In genomic region chr6:5775461-5775860, GRCm38 (mm10) we compare ENCODE assay signal across 16 mouse cellular contexts. TPM values are rescaled to one million over a fixed set of nuclear protein-coding genes. Genes with fewer than 3 reads are reported as not detected.
DNase-seq lines count a peak whose midpoint lies in the region; ATAC-seq lines count a peak whose summit lies in the region.
"Had no signal": no experiment of that assay in that cellular context is flagged by ENCODE, and none has a peak within 500 bp of the region (broad histone marks: within the 10 kb centered on the region; RNA-seq: fewer than 3 reads in every experiment).

No protein-coding gene starts in this region.

- DNase-seq in hindbrain, embryonic 14.5 days (ENCODE audit: low spot score): no peak
- DNase-seq in hindbrain, embryonic 10.5 days (ENCODE audit: low spot score): no peak
- DNase-seq in Muller cell, postnatal 12 days (ENCODE audit: inconsistent ontology term): peak; percentile 22
- DNase-seq in cerebellum, postnatal 25 days: peak; percentile 45 to 63
- DNase-seq in adrenal gland, adult 18-20 months (ENCODE audit: low spot score in 2 of 2): no peak
- no peak for DNase-seq in embryo, embryonic 9.5 days (ENCODE audit: extremely low spot score)
- DNase-seq: layer of hippocampus, postnatal 36 days; lung, adult 18-20 months; midbrain, embryonic 14.5 days; thymus, adult 18-20 months had no signal

- no peaks in the 10 kb centered on the region for H3K27me3 ChIP-seq in hindbrain, embryonic 14.5 days (ENCODE audit: control insufficient read depth, insufficient read depth, low read length)
- no peaks in the 10 kb centered on the region for H3K27me3 ChIP-seq in hindbrain, embryonic 10.5 days (ENCODE audit: insufficient read depth, poor library complexity, severe bottlenecking)
- H3K27me3 ChIP-seq: intestine, embryonic 15.5 days; neural tube, embryonic 12.5 days had no signal

- H3K9ac ChIP-seq in hindbrain, embryonic 14.5 days: no peak overlapping the region
- H3K9ac ChIP-seq: intestine, embryonic 15.5 days; neural tube, embryonic 12.5 days had no signal

- no peaks in the 10 kb centered on the region for H3K4me1 ChIP-seq in hindbrain, embryonic 14.5 days (replicated peaks; ENCODE audit: control insufficient read depth, insufficient read depth, low read length)
- 0 out of 2 replicates have a peak, but pooled peaks cover 3% of the 10 kb centered on the region for H3K4me1 ChIP-seq in hindbrain, embryonic 10.5 days (replicated peaks)
- H3K4me1 ChIP-seq: intestine, embryonic 15.5 days; neural tube, embryonic 12.5 days had no signal

- H3K27ac ChIP-seq in hindbrain, embryonic 14.5 days: no peak overlapping the region
- no peak overlapping the region for H3K27ac ChIP-seq in hindbrain, embryonic 10.5 days
- H3K27ac ChIP-seq: heart, adult 2 months; intestine, embryonic 15.5 days; kidney, postnatal 0 days; neural tube, embryonic 12.5 days had no signal

- 46% methylated on average over 3 of the region's 3 CpGs for WGBS in hindbrain, embryonic 14.5 days
- WGBS in hindbrain, embryonic 10.5 days: 73% methylated on average over 3 of the region's 3 CpGs

- H3K36me3 ChIP-seq in hindbrain, embryonic 14.5 days (replicated peaks; ENCODE audit: control insufficient read depth, insufficient read depth): no peaks in the 10 kb centered on the region
- H3K36me3 ChIP-seq in hindbrain, embryonic 10.5 days: no peaks in the 10 kb centered on the region
- H3K36me3 ChIP-seq: intestine, embryonic 15.5 days; neural tube, embryonic 12.5 days had no signal

- H3K4me2 ChIP-seq in hindbrain, embryonic 14.5 days (replicated peaks): no peak overlapping the region
- H3K4me2 ChIP-seq: intestine, embryonic 15.5 days; neural tube, embryonic 12.5 days had no signal

- no peaks in the 10 kb centered on the region for H3K9me3 ChIP-seq in hindbrain, embryonic 14.5 days (ENCODE audit: control insufficient read depth, low read length)
- H3K9me3 ChIP-seq in hindbrain, embryonic 10.5 days: no peaks in the 10 kb centered on the region
- H3K9me3 ChIP-seq: intestine, embryonic 15.5 days; neural tube, embryonic 12.5 days had no signal

- peak; percentile 64; the same call in 1 of the 2 replicates for ATAC-seq in hindbrain, embryonic 14.5 days (ENCODE audit: low FRiP score)
- peak; percentile 61; the same call in 1 of the 2 replicates for ATAC-seq in cerebellum, adult (ENCODE audit: insufficient number of reproducible peaks, low FRiP score, low TSS enrichment)
- ATAC-seq: intestine, embryonic 15.5 days had no signal

- H3K4me3 ChIP-seq in hindbrain, embryonic 14.5 days (replicated peaks; ENCODE audit: low read length): no peak overlapping the region
- no peak overlapping the region for H3K4me3 ChIP-seq in hindbrain, embryonic 10.5 days
- H3K4me3 ChIP-seq: heart, adult 2 months; intestine, embryonic 15.5 days; neural tube, embryonic 12.5 days had no signal

RNA-seq across cellular contexts. Expression of gene Dync1i1, which starts 50.0 kb away (rescaled TPM):
- polyA plus RNA-seq in hindbrain, embryonic 14.5 days (2014; fragmentation: Nextera tagmentation; extraction: Ambion mirVana): 24.6 and 33.0 TPM in 2 replicates
- 1.5 and 2.7 TPM in 2 replicates for polyA plus RNA-seq in hindbrain, embryonic 10.5 days (2016; fragmentation: Nextera tagmentation; extraction: Ambion mirVana)
- total RNA-seq in adrenal gland, adult 18-20 months (2021): 1 to 10 TPM; 1.2 to 1.7 TPM
- total RNA-seq: MEL had no signal

Comparison
In these comparisons a context has a peak if more than half of its experiments do, and no peak if none do; other contexts are left out.
1. DNase-seq: peak in Muller cell, postnatal 12 days (single experiment) and cerebellum, postnatal 25 days (2 of 2); none in hindbrain, embryonic 14.5 days (single experiment), hindbrain, embryonic 10.5 days (single experiment), adrenal gland, adult 18-20 months (0 of 2) and embryo, embryonic 9.5 days (single experiment).